Mouse (Mus musculus): ENCODE results near the gene A930018P22Rik. TPM values are rescaled to one million over a fixed set of nuclear protein-coding genes. Genes with fewer than 3 reads are reported as not detected.

Gene A930018P22Rik
- total RNA-seq, 4 experiments from 2014 or later: not detected

DNA sequence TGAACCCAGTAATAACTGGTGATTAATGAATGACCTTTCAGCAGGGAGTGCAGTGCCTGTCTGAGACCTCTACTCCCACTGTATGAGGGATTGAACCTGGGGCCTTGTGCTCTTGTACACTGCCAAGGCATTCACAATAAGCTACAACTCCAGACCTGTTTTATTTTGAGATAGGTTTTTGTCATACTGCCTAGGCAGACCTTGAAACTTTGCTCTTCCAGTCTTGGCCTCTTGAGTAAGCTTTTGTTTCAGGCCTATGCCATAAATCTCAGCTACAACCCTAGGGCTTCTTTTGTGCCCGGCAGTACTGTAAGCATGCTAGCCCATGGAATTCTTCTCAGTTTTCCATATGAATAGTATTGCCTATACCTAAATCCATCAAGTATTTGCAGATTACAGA, 3.5 kb upstream of the A930018P22Rik start:
- no peak for DNase-seq (ENCODE audit: low spot score in 2 of 2)

GRCm38 (mm10) chr2:104120312-104120711, 2.3 kb upstream of the A930018P22Rik start:
- no peak for DNase-seq (ENCODE audit: low spot score in 2 of 2)

GRCm38 (mm10) chr2:104121681-104122504, 676 bp upstream of the A930018P22Rik start:
- no peak for DNase-seq (ENCODE audit: low spot score in 2 of 2)

DNA sequence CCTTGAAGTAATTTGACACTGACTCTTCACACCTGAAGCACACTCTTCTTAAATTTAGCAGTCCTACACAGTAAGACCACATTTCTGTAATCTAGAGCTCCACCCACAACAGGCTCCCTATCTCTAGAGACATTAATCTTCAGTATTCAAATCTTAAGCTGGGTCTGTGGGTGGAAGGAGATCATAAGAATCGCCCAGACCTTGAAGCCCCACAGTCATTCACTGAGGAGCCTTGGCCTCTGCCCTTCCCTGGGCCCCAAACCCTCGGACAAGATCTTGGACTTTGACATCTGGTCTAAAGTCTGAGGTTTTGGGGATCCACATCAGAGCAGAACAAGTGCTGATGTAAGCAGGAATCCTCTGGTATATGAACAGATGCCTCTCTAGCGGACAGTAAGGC, 971 bp downstream of the A930018P22Rik start:
- DNase-seq (ENCODE audit: low spot score in 2 of 2): no peak

GRCm38 (mm10) chr2:104124071-104124470, 1.5 kb downstream of the A930018P22Rik start:
- no peak for DNase-seq (ENCODE audit: low spot score in 2 of 2)

DNA sequence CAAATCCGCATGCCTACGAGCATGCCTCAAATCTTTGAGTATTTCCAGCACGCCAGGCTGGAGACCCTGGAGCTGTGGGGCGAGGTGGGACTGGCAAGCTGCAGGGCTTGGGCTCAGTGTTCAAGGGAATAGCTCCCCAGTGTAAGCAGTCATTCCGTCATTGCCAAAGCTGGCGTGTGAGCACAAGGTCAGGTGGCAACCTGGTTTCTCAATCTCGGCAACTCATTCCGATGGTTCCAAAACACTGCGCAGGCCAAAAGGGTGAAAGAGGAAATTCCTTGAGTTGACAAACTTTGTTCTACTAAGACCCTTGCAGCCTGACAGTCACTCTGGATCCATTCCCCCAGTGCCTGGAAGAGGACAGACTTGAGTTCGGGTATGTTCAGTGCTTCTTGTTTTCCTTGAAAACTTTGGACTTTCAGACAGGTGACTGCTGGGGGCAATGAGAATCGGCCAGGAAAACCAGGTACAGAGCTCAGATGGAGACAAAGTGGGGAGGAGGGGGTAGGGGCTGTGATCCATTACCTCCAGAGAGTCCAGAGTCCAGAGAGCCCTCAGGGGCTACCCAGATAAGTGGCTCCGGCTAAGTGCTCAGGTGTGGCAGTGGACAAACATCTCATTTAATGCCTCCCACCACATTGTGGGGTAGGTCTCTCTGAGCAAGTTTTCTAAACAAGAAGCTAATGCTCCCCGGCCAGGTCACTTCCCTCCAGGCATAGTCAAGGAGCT, 6.4 kb downstream of the A930018P22Rik start:
- DNase-seq (ENCODE audit: low spot score in 2 of 2): no peak

DNA sequence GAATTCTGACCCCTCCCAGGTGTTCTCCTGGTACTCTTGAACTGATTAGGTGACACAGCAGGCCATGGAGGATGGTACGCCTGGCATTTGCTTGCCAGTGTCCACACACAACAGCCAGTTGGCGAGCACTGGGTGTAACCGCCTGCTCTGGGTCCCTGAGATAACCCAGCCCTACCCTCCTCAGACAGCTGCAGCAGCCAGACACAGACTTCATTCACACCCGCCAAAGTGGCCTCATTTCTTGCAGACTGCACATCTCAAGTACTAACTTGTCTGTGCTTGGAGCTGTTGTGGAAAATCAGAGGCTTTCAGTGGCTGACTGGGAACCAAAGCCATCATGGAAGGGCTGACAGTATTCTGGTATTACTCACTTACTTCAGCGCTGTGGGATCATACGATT, 7.6 kb downstream of the A930018P22Rik start:
- DNase-seq (ENCODE audit: low spot score in 2 of 2): no peak

DNA sequence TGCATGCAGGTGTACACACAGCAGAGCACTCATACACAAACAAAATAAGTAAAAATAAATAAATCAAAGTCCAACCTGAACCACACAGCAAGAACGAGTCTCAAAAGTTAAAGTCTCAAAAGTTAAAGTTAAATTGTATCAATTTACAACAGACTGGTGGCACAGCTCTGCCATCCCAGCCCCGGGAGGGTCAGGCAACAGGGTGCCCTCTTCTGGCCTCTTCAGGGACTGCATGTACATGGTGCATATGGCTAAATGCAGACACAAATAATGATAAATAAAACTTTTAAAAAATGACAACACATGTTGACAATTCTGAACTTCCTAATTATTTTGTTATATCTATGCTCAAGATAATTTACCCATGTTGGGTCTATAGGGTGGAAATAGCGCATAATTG, 8.4 kb downstream of the A930018P22Rik start:
- no peak for DNase-seq (ENCODE audit: low spot score in 2 of 2)

DNA sequence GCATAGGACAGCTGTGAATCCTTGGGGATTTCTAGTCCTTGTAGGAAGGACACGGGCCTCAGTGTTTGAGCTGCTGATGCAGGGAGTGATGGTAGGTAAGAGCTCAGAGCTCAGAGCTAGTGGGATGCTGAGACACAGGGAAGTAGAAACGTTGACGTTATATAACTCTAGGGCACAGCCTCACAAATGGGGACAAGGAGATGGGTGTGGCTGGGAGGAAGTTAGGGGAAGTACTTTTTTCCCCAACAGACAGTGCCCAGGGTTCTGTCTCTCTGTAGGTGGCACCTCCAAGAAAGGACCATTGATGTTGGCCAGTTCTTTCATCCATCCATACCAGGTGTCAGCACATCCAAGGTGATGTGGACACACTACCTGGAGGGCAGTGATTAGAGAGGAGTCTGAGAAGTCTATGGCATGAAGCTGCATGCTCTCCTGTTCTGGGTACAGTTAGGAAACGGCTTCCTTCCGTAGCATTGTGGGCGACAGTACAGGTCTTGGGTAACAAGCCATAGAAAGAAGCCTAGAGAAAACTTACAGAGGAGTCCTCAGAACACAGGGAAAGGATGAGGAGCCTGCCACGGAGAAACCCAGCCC, 9.8 kb downstream of the A930018P22Rik start:
- no peak for DNase-seq (ENCODE audit: low spot score in 2 of 2)

DNA sequence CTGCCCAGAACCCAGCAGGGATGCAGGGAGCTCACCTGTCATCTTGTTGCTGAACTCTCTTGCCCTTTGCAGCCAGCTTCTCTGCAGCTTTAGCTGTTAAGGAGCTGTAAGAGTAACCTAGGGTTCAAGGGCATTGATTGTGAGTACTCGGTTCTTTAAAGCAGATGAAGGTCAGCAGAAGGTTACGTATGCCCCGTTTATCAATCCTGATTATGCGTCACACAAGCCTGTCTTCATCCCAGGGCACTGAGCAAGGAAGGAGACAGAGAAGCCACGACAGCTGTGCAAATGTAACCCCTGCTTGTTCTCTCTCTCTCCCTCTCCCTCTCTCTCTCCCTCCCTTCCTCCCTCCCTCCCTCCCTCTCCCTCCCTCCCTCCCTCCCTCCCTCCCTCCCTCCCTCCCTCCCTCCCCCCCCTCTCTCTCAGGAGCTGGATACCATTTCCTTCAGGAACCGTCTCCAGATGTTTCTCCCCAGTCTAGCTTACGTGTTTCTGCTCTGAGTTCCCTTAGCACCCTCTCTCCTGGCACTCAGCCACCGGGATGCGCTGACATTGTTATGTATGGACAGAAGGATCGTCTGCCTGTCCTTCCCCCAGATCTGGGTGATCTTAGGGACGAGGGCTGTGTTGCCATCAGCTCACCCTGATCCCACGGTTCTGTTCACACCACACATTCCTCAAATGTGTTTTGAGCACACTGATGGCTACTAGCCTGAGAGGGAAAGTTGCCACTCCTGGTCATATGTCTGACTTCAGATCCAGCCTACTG, 10.7 kb downstream of the A930018P22Rik start:
- no peak for DNase-seq (ENCODE audit: low spot score in 2 of 2)

DNA sequence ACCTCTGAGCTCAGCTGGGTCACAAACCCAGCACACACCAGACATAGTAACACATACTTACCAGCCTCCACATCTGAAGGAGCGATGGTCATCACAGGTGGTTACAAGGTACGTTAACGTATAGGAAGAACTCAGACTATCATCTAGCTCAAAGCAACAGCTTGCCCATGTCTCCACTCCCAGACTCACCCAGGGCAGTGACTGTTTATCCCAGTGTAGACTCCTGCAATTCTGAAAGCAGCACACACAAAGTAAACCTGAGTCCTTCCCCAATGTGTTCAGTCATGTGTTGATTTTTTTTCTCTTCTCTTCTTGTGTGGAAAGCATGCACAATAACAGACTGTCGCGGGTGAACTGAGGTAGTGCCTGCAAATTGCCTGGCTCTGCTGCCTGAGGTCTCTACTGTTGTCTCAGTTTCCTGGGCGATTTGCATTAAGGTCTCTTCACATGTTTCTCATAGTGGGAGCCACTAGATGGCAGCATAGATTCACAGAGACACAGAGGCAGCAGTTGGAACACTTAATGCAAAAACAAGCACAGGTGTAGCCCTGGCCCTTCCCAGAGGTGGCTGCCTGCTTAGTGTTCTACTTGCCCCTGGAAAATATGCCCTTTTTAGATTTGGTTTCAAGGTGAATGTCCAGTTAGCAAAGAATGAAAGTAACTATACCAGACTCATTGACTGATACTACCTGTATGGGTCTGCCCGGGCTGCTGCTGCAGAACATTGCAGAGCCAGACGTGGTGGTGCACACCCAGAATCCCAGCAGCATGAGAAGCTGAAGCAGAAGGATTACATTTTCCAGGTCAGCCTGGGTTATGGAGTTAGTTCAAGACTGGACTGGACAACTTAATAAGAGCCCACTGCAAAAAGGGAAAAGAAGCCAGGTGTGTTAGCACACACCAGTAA, 11.8 kb downstream of the A930018P22Rik start:
- DNase-seq (ENCODE audit: low spot score in 2 of 2): peak; percentile 44

DNA sequence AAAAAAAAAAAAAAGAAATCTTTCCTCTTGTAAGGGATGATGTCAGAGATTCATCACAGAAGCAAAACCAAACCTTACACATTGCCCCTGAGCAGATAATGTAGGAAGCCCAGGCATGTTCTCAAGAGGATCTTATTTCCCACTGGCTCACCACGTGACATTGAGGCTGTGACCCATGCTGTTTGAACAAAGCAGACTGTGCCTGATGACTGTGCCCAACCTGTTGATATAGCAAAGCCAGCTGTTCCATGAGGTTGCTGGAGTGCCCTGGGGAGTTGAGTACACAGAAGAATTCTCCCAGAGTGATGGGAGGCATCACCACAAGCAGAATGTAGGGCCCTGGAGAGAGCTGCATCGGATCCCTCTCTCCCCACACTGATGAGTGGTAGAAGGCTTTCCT, 13.4 kb downstream of the A930018P22Rik start:
- DNase-seq (ENCODE audit: low spot score in 2 of 2): no peak

DNA sequence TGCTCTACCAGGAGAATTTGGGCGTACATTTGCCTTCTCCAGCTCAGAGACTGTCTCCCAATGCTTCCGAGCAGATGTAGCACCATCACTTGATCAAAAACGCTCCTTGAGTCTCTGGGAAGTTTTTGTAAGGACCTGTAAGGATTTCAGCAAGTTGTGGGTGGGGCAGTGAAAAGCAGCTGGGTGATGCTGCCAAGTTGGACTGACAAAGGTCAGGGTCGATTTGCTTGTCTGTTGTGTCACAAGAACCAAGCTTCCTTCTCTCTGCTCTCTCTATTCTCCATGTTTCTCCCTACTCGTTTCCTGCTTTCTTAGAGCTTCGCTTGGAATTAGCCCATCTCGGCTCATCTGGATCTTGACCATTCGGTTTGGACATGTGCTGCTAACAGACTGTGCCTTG, 19.6 kb downstream of the A930018P22Rik start:
- no peak for DNase-seq (ENCODE audit: low spot score in 2 of 2)

DNA sequence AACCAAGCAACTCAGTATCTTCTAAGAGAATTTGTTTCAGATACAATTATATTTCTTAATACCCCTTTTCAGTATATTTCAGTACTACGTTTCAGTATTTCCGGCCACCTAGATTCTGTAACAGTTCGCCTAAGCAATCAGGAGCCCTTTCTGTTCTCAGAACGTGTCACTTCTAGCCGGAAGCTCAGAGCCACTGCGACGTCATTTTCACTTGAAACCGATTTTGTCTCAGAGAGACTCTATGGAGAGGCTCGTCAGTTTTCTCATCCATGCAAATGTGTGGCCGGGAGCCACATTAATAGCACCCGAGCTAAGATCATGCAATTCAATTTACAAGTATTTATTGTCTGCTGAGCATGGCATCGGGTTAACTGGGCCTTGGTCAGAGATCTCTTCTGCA, 21.4 kb downstream of the A930018P22Rik start:
- no peak for DNase-seq (ENCODE audit: low spot score in 2 of 2)

DNA sequence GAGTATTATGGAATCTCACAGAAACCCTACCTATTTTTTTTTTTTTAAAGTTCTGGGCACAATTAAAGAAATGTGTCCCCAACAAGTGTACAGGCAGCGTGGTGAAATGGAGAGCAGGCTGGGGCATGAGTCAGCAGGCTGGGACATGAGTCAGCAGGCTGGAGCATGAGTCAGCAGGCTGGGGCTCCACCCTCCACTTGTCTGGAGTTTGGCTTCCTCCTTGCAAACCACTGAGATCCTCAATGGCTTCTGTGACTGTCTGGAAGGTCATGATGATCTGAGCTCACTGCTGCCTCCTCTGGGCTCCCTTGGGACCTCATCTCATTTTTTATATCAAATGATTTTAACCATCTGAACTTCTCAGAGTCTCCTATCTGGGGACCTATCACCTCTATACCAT, 23.4 kb downstream of the A930018P22Rik start:
- peak in 1 of 2 experiments; percentile 50 for DNase-seq (ENCODE audit: low spot score in 2 of 2)

DNA sequence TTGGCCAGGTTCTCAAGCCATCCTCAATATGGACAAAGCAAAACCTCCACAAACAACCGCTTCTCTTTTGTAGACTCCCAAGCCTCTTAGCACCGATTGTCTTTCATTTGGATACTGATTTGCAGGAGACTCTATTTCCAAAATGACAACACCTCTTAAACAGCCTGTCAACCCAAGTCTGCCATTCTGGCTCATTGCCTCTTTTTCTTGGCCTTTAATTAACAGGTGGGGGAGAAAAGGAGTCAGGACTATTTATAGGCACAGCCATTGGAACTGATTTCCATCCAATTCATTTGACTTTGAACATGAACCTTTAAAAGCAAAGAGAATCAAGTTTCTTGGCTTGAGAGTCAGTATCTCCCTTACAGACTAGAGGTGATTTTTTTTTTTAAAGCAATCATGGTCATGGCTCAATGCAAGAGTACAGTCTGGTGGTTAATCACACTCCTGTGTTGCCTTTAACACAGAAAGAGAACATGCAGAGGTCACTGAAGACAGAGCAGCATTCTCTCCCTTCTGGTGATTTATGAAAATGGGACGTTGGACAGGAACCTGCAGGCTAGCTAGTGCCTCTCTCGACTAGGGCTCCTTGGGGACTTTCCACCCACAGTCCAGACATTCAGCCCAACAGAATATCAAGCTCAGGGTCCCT, 25.5 kb downstream of the A930018P22Rik start:
- DNase-seq (ENCODE audit: low spot score in 2 of 2): no peak

DNA sequence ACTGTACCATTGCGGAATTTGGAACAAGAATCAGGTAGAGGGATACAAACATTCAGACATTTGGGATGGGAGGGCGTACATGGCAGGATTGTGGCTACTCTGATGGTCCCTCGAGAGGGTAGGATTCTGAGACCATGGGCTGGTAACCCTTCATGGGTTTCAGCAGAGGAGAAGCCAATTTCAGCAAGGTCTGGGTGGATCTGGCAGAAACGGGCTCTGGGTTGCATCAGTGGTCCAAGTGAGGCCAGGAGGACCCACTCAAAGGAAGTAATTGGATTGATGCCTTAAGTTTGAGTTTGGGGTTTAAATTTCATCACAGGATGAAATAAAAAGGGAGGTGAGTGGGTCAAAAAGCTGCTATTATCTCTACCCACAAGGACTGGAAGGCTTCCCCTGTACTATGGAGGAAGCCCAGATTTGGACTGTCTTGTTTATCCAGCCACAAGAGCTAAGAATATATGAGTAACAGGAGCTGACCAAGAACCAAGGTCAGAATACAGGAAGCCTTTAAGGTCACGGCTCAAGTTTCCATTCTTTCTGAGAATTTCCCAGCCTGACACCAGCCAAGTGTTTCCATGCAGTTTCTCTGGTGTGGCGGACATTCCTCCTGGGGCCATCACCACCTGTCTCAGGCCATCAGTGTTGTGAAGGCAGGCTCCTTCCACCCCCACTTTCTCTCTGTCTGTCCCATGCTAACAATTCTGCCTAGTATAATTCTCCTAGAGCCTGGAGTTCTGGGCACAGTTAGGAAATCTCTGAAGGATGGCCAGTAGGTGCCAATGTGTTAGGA, 28.2 kb downstream of the A930018P22Rik start:
- DNase-seq (ENCODE audit: low spot score in 2 of 2): no peak

GRCm38 (mm10) chr2:104153345-104153744, 30.8 kb downstream of the A930018P22Rik start:
- no peak for DNase-seq (ENCODE audit: low spot score in 2 of 2)

DNA sequence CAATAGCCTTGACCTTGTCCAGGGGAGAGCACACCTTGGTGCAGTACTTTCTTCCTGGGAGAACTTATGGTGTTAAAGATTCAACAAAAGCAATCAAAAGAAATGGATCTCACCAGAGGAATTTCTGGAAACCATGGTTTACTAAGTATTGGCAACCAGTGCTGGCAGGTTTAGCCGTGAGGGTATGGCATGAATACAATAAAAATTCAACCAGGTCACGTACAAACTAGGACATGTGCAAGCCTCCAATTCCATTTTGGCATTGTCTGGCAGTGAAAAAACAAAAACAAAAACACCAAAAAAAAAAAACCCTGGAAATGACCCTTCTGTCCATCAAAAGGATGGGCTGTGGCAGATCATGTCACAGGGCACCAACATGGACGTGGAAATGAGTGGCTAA, 31.3 kb downstream of the A930018P22Rik start:
- DNase-seq (ENCODE audit: low spot score in 2 of 2): no peak
